In genomic region chr13:7233399-7233798, GRCm38 (mm10) we compare ENCODE assay signal across 19 mouse cellular contexts.
"Had no signal": no experiment of that assay in that cellular context is flagged by ENCODE, and none has a peak within 500 bp of the region (broad histone marks: within the 10 kb centered on the region; RNA-seq: fewer than 3 reads in every experiment).

No protein-coding gene starts in this region.

- H3K27ac ChIP-seq: limb, embryonic 13.5 days; liver, embryonic 12.5 days; liver, embryonic 15.5 days; lung, embryonic 15.5 days; midbrain, embryonic 15.5 days; neural tube, embryonic 12.5 days had no signal

- H3K36me3 ChIP-seq: limb, embryonic 13.5 days; liver, embryonic 12.5 days; liver, embryonic 15.5 days; lung, embryonic 15.5 days; midbrain, embryonic 15.5 days; neural tube, embryonic 12.5 days had no signal

- H3K4me1 ChIP-seq: limb, embryonic 13.5 days; liver, embryonic 12.5 days; liver, embryonic 15.5 days; lung, embryonic 15.5 days; megakaryocyte, embryonic 14.5 days; midbrain, embryonic 15.5 days; neural tube, embryonic 12.5 days had no signal

- H3K9ac ChIP-seq: limb, embryonic 13.5 days; liver, embryonic 12.5 days; liver, embryonic 15.5 days; lung, embryonic 15.5 days; midbrain, embryonic 15.5 days; neural tube, embryonic 12.5 days had no signal

- H3K27me3 ChIP-seq: limb, embryonic 13.5 days; liver, embryonic 12.5 days; liver, embryonic 15.5 days; lung, embryonic 15.5 days; megakaryocyte, embryonic 14.5 days; midbrain, embryonic 15.5 days; neural tube, embryonic 12.5 days had no signal

- H3K4me2 ChIP-seq: limb, embryonic 13.5 days; liver, embryonic 12.5 days; liver, embryonic 15.5 days; lung, embryonic 15.5 days; midbrain, embryonic 11.5 days; midbrain, embryonic 15.5 days; neural tube, embryonic 12.5 days had no signal

- DNase-seq: kidney, adult 18-20 months; kidney, adult 9 months; kidney, postnatal 14 days; kidney, postnatal 4 days; liver; lung, adult 18-20 months; lung, postnatal 10 days; lung, postnatal 36 days; thymus, adult 18-20 months; thymus, postnatal 36 days had no signal

- ATAC-seq: intestine, embryonic 16.5 days; liver, embryonic 12.5 days; midbrain, embryonic 15.5 days had no signal

- H3K4me3 ChIP-seq: limb, embryonic 13.5 days; liver, embryonic 12.5 days; liver, embryonic 15.5 days; lung, embryonic 15.5 days; megakaryocyte, embryonic 14.5 days; midbrain, embryonic 15.5 days; neural tube, embryonic 12.5 days had no signal

- H3K9me3 ChIP-seq: limb, embryonic 13.5 days; liver, embryonic 12.5 days; liver, embryonic 15.5 days; lung, embryonic 15.5 days; megakaryocyte, embryonic 14.5 days; midbrain, embryonic 15.5 days; neural tube, embryonic 12.5 days had no signal
